Mouse (Mus musculus) megakaryocyte-erythroid progenitor cell, adult 5 weeks (primary cell): ENCODE measurements around the gene Stox2. TPM values are rescaled to one million over a fixed set of nuclear protein-coding genes. Genes with fewer than 3 reads are reported as not detected.

Source experiments
- polyA plus RNA-seq: library from polyadenylated mRNA; stranded (reverse); fragments of >175 nt; gene quantifications from 2 replicates; pipeline ENCODE4 v1.2.3, GENCODE M21; 2012

Stox2 gene
- 0.19 and 0.35 TPM in 2 replicates for polyA plus RNA-seq

GRCm38 (mm10) chr8:47446312-47447046, at the start of gene Stox2:
Gene Stox2, minus strand, starts transcription at chr8:47446362.

Other genes starting within 250 kb of the Stox2 start
- 7.8 and 8.2 TPM in 2 replicates for gene Trappc11, start 87.1 kb upstream of the Stox2 start, polyA plus RNA-seq
- 8.9 and 9.3 TPM in 2 replicates for gene Rwdd4a, start 87.3 kb upstream of the Stox2 start, polyA plus RNA-seq
- gene Ing2, start 229.2 kb upstream of the Stox2 start, polyA plus RNA-seq, result 10.6 and 16.1 TPM in 2 replicates